8 mouse cellular contexts compared by ENCODE assay signal in genomic region chr8:8992461-8993032, GRCm38 (mm10).
DNase-seq lines count a peak whose midpoint lies in the region; ATAC-seq lines count a peak whose summit lies in the region.

No protein-coding gene starts in this region.

- H3K27ac ChIP-seq in lung, embryonic 15.5 days, result peak overlapping the region; percentile 71

- no peak overlapping the region for H3K4me3 ChIP-seq in lung, embryonic 15.5 days

- no peaks in the 10 kb centered on the region for H3K36me3 ChIP-seq in lung, embryonic 15.5 days

- DNase-seq in MN1 (ENCODE audit: low spot score), result peak; percentile 65
- DNase-seq in cerebellum, adult 18-20 months, result peak; percentile 58 to 66
- peak; percentile 90 for DNase-seq in forelimb bud, embryonic 11.5 days (ENCODE audit: low read depth, low spot score)
- DNase-seq in layer of hippocampus, adult 8-10 months (ENCODE audit: low spot score in 2 of 2), result peak; percentile 63 to 83
- DNase-seq in retina, embryonic 14.5 days (ENCODE audit: low spot score), result peak; percentile 95
- peak; percentile 89 for DNase-seq in urinary bladder, postnatal 14 days (ENCODE audit: low spot score)

- H3K9ac ChIP-seq in lung, embryonic 15.5 days, result no peak overlapping the region

- no peaks in the 10 kb centered on the region for H3K9me3 ChIP-seq in lung, embryonic 15.5 days

- WGBS in lung, embryonic 15.5 days, result 13% methylated on average over 11 of the region's 11 CpGs

- ATAC-seq in hematopoietic stem cell, adult 5-6 weeks (replicated peaks in 1 of 2; ENCODE audit: insufficient read depth in 1 of 2, low FRiP score in 2 of 2, low TSS enrichment in 1 of 2, low read depth in 1 of 2, poor library complexity in 2 of 2, severe bottlenecking in 2 of 2), result peak; percentile 33 to 50
- no peak for ATAC-seq in lung, embryonic 15.5 days (ENCODE audit: borderline replicate concordance, extremely low read depth, low FRiP score, low TSS enrichment)

- peak overlapping the region; percentile 19 for H3K4me2 ChIP-seq in lung, embryonic 15.5 days

- peaks cover 50% of the 10 kb centered on the region for H3K4me1 ChIP-seq in lung, embryonic 15.5 days

- no peaks in the 10 kb centered on the region for H3K27me3 ChIP-seq in lung, embryonic 15.5 days
